Mouse (Mus musculus) hindbrain, embryonic 10.5 days (tissue): ENCODE data around the gene Smg5. TPM values are rescaled to one million over a fixed set of nuclear protein-coding genes. Genes with fewer than 3 reads are reported as not detected.
A peak's percentile ranks its signal among the peaks of the same experiment; 100 is the strongest.

Experiments
- DNase-seq: peaks from one replicate; pipeline ENCODE4 v3.0.0-alpha.2; 2017; ENCODE audit warnings: low spot score
- H3K27ac ChIP-seq: fragments of 300-500 bp; sonication (generic); 2 replicates; pipeline ENCODE4 v1.5.1; 2016; ENCODE audit warnings: mild to moderate bottlenecking, moderate library complexity
- H3K27me3 ChIP-seq: fragments of 300-500 bp; sonication (generic); 2 replicates; pipeline ENCODE4 v1.6.1; 2016; ENCODE audit warnings: mild to moderate bottlenecking; ENCODE audit not compliant: poor library complexity, insufficient read depth, severe bottlenecking
- H3K36me3 ChIP-seq: fragments of 300-500 bp; sonication (generic); 2 replicates; pipeline ENCODE4 v1.6.1; 2016; ENCODE audit warnings: mild to moderate bottlenecking, moderate library complexity
- H3K4me1 ChIP-seq: fragments of 300-500 bp; sonication (generic); replicated peaks from 2 replicates; pipeline ENCODE4 v1.6.1; 2016; ENCODE audit warnings: mild to moderate bottlenecking
- H3K4me3 ChIP-seq: fragments of 300-500 bp; sonication (generic); 2 replicates; pipeline ENCODE4 v1.5.1; 2016; ENCODE audit warnings: mild to moderate bottlenecking, moderate library complexity
- H3K9me3 ChIP-seq: fragments of 300-500 bp; sonication (generic); 2 replicates; pipeline ENCODE4 v1.6.1; 2016; ENCODE audit warnings: mild to moderate bottlenecking, moderate library complexity
- WGBS: fragments of 180-500 bp; shearing (Covaris S2); methylation state at CpG from one replicate; pipeline ENCODE4 v1.1.7; 2016; 5-methylcytosine and 5-hydroxymethylcytosine counted together
- polyA plus RNA-seq: library from polyadenylated mRNA; unstranded; fragments of >200 nt; fragmentation: Nextera tagmentation; extraction: Ambion mirVana; gene quantifications from 2 replicates; pipeline ENCODE4 v1.2.1, GENCODE M21; 2016

Smg5 gene
- polyA plus RNA-seq, 1 experiment from 2014 or later, result 87.8 TPM

DNA sequence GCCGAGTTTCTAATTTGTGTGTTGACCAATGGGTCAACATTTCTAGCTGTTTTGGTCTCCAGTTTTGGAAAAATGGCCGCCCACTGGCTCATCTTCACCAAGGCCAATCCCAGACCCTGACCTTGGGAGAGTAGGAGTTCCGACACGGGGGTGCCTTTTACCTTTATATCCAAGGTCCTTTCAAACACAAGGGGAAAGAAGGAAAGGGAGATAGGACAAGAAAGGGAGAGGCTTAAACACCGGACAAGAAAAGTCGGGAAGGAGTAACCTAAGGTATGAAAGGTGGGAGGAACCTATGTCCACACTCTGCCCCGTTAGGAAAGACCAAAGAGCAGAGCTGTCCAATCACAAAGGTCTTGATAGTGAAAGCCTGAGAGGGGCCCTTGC is 74.6 kb downstream of the Smg5 start:
- Histone ChIP-seq H3K27ac (peak overlapping the region; percentile 98), H3K4me1 (peaks cover 38% of the 10 kb centered on the region), H3K9me3 (no peaks in the 10 kb centered on the region), H3K4me3 (peak overlapping the region; percentile 89), H3K36me3 (peaks cover 42% of the 10 kb centered on the region), H3K27me3 (no peaks in the 10 kb centered on the region)
- no peak for DNase-seq
- WGBS, result 32% methylated on average over 7 of the region's 7 CpGs

GRCm38 (mm10) chr3:88411681-88412080 is 75.6 kb downstream of the Smg5 start:
- Histone ChIP-seq H3K4me3 (no peak overlapping the region), H3K4me1 (peaks cover 38% of the 10 kb centered on the region), H3K36me3 (peaks cover 52% of the 10 kb centered on the region), H3K27me3 (no peaks in the 10 kb centered on the region), H3K9me3 (no peaks in the 10 kb centered on the region), H3K27ac (no peak overlapping the region)
- WGBS, result 96% methylated on average over 4 of the region's 4 CpGs
- DNase-seq, result no peak

Other genes with a start within 250 kb of the Smg5 start
- gene Mef2d, start 193.9 kb upstream of the Smg5 start, polyA plus RNA-seq, result 10.2 and 15.1 TPM in 2 replicates
- gene Rhbg, start 81.6 kb upstream of the Smg5 start, polyA plus RNA-seq, result not detected in 2 replicates
- not detected in 2 replicates for gene Gm38392, start 49.0 kb upstream of the Smg5 start, polyA plus RNA-seq
- 14.4 and 15.4 TPM in 2 replicates for gene Tsacc, start 39.3 kb upstream of the Smg5 start, polyA plus RNA-seq
- gene Cct3, start 39.1 kb upstream of the Smg5 start, polyA plus RNA-seq, result 755 and 805 TPM in 2 replicates
- 150 and 157 TPM in 2 replicates for gene Glmp, start 11.2 kb upstream of the Smg5 start, polyA plus RNA-seq
- 1.5 and 2.7 TPM in 2 replicates for gene Tmem79, start 112 bp upstream of the Smg5 start, polyA plus RNA-seq
- 0.86 and 1.4 TPM in 2 replicates for gene Paqr6, start 28.3 kb downstream of the Smg5 start, polyA plus RNA-seq
- 0.12 TPM in 1 of 2 replicates, not detected in the other for gene Bglap3, start 36.5 kb downstream of the Smg5 start, polyA plus RNA-seq
- not detected in 2 replicates for gene Bglap2, start 42.4 kb downstream of the Smg5 start, polyA plus RNA-seq
- not detected in 2 replicates for gene Bglap, start 48.2 kb downstream of the Smg5 start, polyA plus RNA-seq
- gene Pmf1, start 74.1 kb downstream of the Smg5 start, polyA plus RNA-seq, result 157 and 167 TPM in 2 replicates
- 19.2 and 20.3 TPM in 2 replicates for gene Slc25a44, start 88.9 kb downstream of the Smg5 start, polyA plus RNA-seq
- 3.8 and 8.6 TPM in 2 replicates for gene Sema4a, start 124.9 kb downstream of the Smg5 start, polyA plus RNA-seq
- 13.4 and 24.0 TPM in 2 replicates for gene Lmna, start 173.7 kb downstream of the Smg5 start, polyA plus RNA-seq
- gene Mex3a, start 196.1 kb downstream of the Smg5 start, polyA plus RNA-seq, result 30.7 and 31.0 TPM in 2 replicates
- 2.1 and 2.9 TPM in 2 replicates for gene Rab25, start 212.0 kb downstream of the Smg5 start, polyA plus RNA-seq
- gene Lamtor2, start 216.8 kb downstream of the Smg5 start, polyA plus RNA-seq, result 173 and 180 TPM in 2 replicates
- gene Ubqln4, start 217.5 kb downstream of the Smg5 start, polyA plus RNA-seq, result 69.0 and 72.5 TPM in 2 replicates
- gene Ssr2, start 239.6 kb downstream of the Smg5 start, polyA plus RNA-seq, result 207 and 220 TPM in 2 replicates